Mouse (Mus musculus): ENCODE results near the gene Bglap.

- TF ChIP-seq CTCF (IDR thresholded peaks at IDR 0.05; ENCODE audit: low read depth, low read length) (no peak), POLR2A (IDR thresholded peaks at IDR 0.05; ENCODE audit: insufficient read depth, low read length) (no peak)
Measured at GRCm38 (mm10) chr3:88425330-88425689, 41.0 kb upstream of the Bglap start.

Measured in ES-Bruce4 (cell line).